In genomic region chr9:32033937-32034336, GRCm38 (mm10) we compare ENCODE assay signal across 8 mouse cellular contexts.
A peak's percentile ranks its signal among the peaks of the same experiment; 100 is the strongest.
DNase-seq lines count a peak whose midpoint lies in the region; ATAC-seq and TF ChIP-seq lines count a peak whose summit lies in the region.
"Had no signal": no experiment of that assay in that cellular context is flagged by ENCODE, and none has a peak within 500 bp of the region (broad histone marks: within the 10 kb centered on the region; RNA-seq: fewer than 3 reads in every experiment).

No protein-coding gene starts in this region.

- no peaks in the 10 kb centered on the region for H3K27me3 ChIP-seq in forebrain, embryonic 12.5 days
- no peaks in the 10 kb centered on the region; the same call in 1 of the 2 replicates for H3K27me3 ChIP-seq in limb, embryonic 13.5 days
- H3K27me3 ChIP-seq in stomach, embryonic 14.5 days (ENCODE audit: control insufficient read depth, insufficient read depth, low read length) = no peaks in the 10 kb centered on the region

- intact Hi-C loops in left cerebral cortex, adult 2 months (cut with DNase I) = loop anchor here (5.0 kb wide), 3 partner anchors 33 to 123 kb away; no protein-coding TSS in a partner anchor
- intact Hi-C loops in gastrocnemius, postnatal 36 days (cut with DNase I) = no loop called here

- 20% methylated on average over 6 of the region's 6 CpGs for WGBS in forebrain, embryonic 12.5 days
- WGBS in limb, embryonic 13.5 days = 12% methylated on average over 6 of the region's 6 CpGs
- WGBS in stomach, embryonic 14.5 days = 16% methylated on average over 6 of the region's 6 CpGs

- TF ChIP-seq CTCF in left cerebral cortex, adult 2 months (IDR thresholded peaks at IDR 0.05) = no peak

- H3K9me3 ChIP-seq in forebrain, embryonic 12.5 days = no peaks in the 10 kb centered on the region
- H3K9me3 ChIP-seq in limb, embryonic 13.5 days = no peaks in the 10 kb centered on the region
- H3K9me3 ChIP-seq in stomach, embryonic 14.5 days (ENCODE audit: control insufficient read depth, low read depth, low read length) = no peaks in the 10 kb centered on the region

- peak overlapping the region; percentile 56; the same call in 1 of the 2 replicates for H3K27ac ChIP-seq in left cerebral cortex, adult 2 months
- H3K27ac ChIP-seq in forebrain, embryonic 12.5 days = no peak overlapping the region
- no peak overlapping the region for H3K27ac ChIP-seq in limb, embryonic 13.5 days
- no peak overlapping the region for H3K27ac ChIP-seq in stomach, embryonic 14.5 days (ENCODE audit: low read length)

- DNase-seq in left cerebral cortex, adult 2 months (ENCODE audit: extremely low spot score in 1 of 2, low spot score in 2 of 2) = no peak
- DNase-seq in left cerebral cortex, adult 8-10 months (ENCODE audit: low spot score in 2 of 2) = no peak
- no peak for DNase-seq in adrenal gland, postnatal 36 days
- DNase-seq in gastrocnemius, postnatal 36 days = no peak
- DNase-seq: right cerebral cortex, postnatal 14 days had no signal

- H3K4me1 ChIP-seq in forebrain, embryonic 12.5 days = peaks cover 42% of the 10 kb centered on the region
- H3K4me1 ChIP-seq in limb, embryonic 13.5 days = peaks cover 21% of the 10 kb centered on the region
- peaks cover 18% of the 10 kb centered on the region; the same call in 1 of the 2 replicates for H3K4me1 ChIP-seq in stomach, embryonic 14.5 days (ENCODE audit: control insufficient read depth, insufficient read depth, low read length)

- peak overlapping the region; percentile 87 for H3K4me3 ChIP-seq in left cerebral cortex, adult 2 months
- H3K4me3 ChIP-seq in forebrain, embryonic 12.5 days (replicated peaks) = peak overlapping the region; percentile 87
- H3K4me3 ChIP-seq in limb, embryonic 13.5 days = peak overlapping the region; percentile 87
- peak overlapping the region; percentile 87; the same call in 1 of the 2 replicates for H3K4me3 ChIP-seq in stomach, embryonic 14.5 days (ENCODE audit: low read depth, low read length)

- H3K4me2 ChIP-seq in forebrain, embryonic 12.5 days = peak overlapping the region; percentile 70
- H3K4me2 ChIP-seq in limb, embryonic 13.5 days (replicated peaks) = peak overlapping the region; percentile 83
- H3K4me2 ChIP-seq in stomach, embryonic 14.5 days (replicated peaks; ENCODE audit: low read depth, low read length) = peak overlapping the region; percentile 76

- no peak for ATAC-seq in forebrain, embryonic 12.5 days (ENCODE audit: low FRiP score)
- ATAC-seq in limb, embryonic 13.5 days (ENCODE audit: low FRiP score, low read depth) = no peak
- no peak for ATAC-seq in stomach, embryonic 14.5 days (ENCODE audit: insufficient number of reproducible peaks, insufficient read depth, low FRiP score, low read depth)

- no peaks in the 10 kb centered on the region for H3K36me3 ChIP-seq in forebrain, embryonic 12.5 days (replicated peaks)
- H3K36me3 ChIP-seq in limb, embryonic 13.5 days = no peaks in the 10 kb centered on the region
- no peaks in the 10 kb centered on the region for H3K36me3 ChIP-seq in stomach, embryonic 14.5 days (ENCODE audit: control insufficient read depth, insufficient read depth, low read length)

- peak overlapping the region; percentile 83; the same call in 1 of the 2 replicates for H3K9ac ChIP-seq in forebrain, embryonic 12.5 days
- H3K9ac ChIP-seq in limb, embryonic 13.5 days = 0 out of 2 replicates have a peak overlapping the region, but pooled peaks have one; percentile 19
- no peak overlapping the region for H3K9ac ChIP-seq in stomach, embryonic 14.5 days (replicated peaks; ENCODE audit: low read depth, low read length)
